Mouse (Mus musculus) embryonic stem cell, embryonic (primary cell): ENCODE measurements around the gene Oosp3.

ENCODE experiments used
- CTCF ChIA-PET, 4 experiments: fragments of 300-600 bp in 2 of 4; fragments of 350-600 bp in 2 of 4; sonication (Branson Sonifier 250); formaldehyde crosslinking; loops; one replicate each; lab custom pipeline; 2022; ENCODE audit warnings: inconsistent platforms in 2 of 4; lab: Charles Lee
- POLR2A ChIA-PET, 4 experiments: fragments of 300-600 bp in 2 of 4; fragments of 350-600 bp in 2 of 4; sonication (Branson Sonifier 250); formaldehyde crosslinking; loops; one replicate each; lab custom pipeline; 2022; ENCODE audit warnings: antibody characterized with exemption in 4 of 4, inconsistent platforms in 1 of 4; lab: Charles Lee

Gene Oosp3

DNA sequence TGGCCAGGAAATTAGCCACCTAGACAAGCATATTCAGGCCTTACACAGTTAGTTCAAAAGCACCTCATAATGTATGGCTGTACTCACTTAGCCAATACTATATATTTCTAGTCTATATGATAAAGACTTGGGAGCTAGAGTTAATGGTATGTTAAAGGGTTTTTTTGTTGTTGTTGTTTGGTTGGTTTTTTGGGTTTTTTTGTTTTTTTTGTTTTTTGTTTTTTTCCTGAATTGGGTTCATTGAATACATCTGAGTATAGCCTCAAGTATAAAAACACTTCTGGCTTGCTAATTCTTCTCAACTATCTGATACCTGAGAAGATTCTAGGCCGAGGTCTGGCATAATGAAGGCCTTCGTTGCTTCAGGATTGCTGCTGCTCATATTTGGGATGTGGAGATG is at the start of gene Oosp3:
Gene Oosp3 (plus strand): TSS at position 301 of the 400 bp plus-strand sequence.
- POLR2A ChIA-PET: no interaction called here
- CTCF ChIA-PET: no interaction called here

DNA sequence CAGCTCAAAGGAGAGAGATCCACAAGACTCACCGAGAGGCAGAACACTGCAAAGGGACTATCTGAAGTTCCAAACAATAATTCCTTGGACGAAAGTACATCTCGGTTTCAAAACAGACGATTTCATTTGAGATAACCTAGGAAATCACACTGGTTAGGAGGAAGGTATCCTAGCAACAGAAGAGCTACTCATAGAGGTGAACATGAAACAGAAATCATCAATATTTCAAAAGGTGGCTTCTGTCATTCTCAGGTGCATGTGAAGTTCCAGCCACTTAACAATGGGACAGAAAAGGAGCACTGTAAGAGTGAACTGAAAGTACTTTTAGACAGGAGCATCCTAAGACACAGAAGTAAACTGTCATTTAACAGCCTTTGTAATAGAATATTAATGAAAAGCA is 47.3 kb upstream of the Oosp3 start:
- ChIA-PET POLR2A (no interaction called here), CTCF (no interaction called here)

- ChIA-PET CTCF (interaction anchor here in 1 of 4 experiments (0.6 kb wide), 1 partner anchor 40 kb away, joined by 4 read pairs; no protein-coding TSS in a partner anchor), POLR2A (no interaction called here)
Observed at GRCm38 (mm10) chr19:11659142-11659541, 37.7 kb upstream of the Oosp3 start.

DNA sequence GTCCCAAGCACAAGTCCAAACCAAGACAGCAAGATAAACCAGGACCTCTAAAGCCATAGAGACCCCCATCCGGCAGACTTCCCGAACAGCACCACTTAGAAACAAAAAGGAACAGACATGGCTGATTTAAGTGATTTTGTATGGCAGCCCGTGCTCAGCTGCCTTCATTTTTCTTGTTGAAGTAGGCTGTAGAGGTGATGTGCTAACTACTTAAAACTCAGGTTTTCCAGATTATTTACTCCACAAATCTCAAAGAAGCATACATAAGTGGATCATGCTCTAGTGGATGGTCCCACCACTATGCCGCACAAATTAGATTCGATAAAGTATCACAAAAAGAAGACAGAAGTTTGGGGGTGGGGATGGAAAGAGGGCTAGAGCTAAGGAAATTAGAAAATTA is 36.4 kb upstream of the Oosp3 start, which contains the start of gene Oosp2:
Gene Oosp2 (minus strand): TSS at position 101 of the 400 bp plus-strand sequence.
- ChIA-PET POLR2A (interaction anchor here in 1 of 4 experiments (0.7 kb wide), 1 partner anchor 735 kb away, joined by 5 read pairs; no protein-coding TSS in a partner anchor), CTCF (no interaction called here)

DNA sequence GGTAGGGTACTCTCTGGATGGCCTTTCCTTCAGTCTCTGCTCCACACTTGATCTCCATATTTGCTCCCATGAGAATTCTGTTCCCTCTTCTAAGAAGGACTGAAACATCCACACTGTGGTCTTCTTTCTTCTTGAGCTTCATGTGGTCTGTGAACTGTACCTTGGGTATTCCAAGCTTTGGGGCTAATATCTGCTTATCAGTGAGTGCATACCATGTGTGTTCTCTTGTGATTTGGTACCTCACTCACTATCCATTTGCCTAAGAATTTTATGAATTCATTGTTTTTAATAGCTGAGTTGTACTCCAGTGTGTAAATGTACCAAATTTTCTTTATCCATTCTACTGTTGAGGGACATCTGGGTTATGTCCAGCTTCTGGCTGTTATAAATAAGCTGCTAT is 35.3 kb upstream of the Oosp3 start:
- CTCF ChIA-PET: no interaction called here
- POLR2A ChIA-PET: no interaction called here

DNA sequence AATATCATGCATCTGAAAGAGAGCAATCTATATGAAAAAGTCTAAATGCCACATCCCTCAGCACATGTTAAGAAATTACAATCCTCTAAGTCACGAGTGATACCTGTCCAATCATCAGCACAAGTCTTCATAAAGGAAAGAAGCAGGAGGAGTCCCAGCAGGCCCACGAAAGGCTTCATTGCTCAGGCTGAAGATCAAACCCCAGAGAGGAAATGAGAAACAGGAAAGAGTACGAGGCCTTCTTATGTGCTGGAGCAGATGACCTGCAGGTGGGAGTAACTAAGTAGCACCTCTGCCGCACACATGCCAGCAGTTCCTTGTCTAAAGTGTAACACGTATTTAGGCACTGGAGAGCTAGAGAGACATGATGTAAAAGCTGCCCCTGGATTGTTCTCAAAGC is 6.0 kb upstream of the Oosp3 start, which contains the start of gene Oosp1:
Gene Oosp1 (minus strand): TSS at position 312 of the 400 bp plus-strand sequence.
- CTCF ChIA-PET: no interaction called here
- POLR2A ChIA-PET: no interaction called here

- CTCF ChIA-PET: no interaction called here
Observed at GRCm38 (mm10) chr19:11691454-11691853, 5.4 kb upstream of the Oosp3 start.

GRCm38 (mm10) chr19:11698342-11698741 is 1.5 kb downstream of the Oosp3 start:
- CTCF ChIA-PET: no interaction called here
- POLR2A ChIA-PET: no interaction called here

More at GRCm38 (mm10) chr19:11691454-11691853, 5.4 kb upstream of the Oosp3 start:
- POLR2A ChIA-PET: no interaction called here

- POLR2A ChIA-PET: no interaction called here
- CTCF ChIA-PET: no interaction called here
Observed at GRCm38 (mm10) chr19:11712451-11712850, 15.6 kb downstream of the Oosp3 start.

GRCm38 (mm10) chr19:11720071-11720470 is 23.2 kb downstream of the Oosp3 start:
- POLR2A ChIA-PET: no interaction called here
- CTCF ChIA-PET: no interaction called here

DNA sequence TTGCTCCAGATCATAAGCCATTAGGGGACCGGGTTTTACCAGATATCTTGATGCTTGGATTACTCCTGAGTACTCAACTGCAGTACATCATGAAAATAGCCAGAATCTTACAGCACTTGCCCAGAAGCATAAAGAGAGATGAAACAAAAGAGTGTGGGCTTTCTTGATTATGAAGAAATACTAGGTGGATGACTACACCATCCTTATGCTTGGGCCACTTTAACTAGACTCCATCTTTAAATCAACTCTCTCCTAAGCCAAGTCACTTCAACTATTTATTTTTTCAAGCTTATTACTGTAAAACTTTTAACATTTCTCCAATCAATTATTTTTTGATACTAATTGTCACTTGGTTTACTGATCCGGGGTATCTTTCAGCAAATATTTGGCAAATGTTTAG is 27.0 kb downstream of the Oosp3 start:
- ChIA-PET CTCF (interaction anchor here in 1 of 4 experiments (0.7 kb wide), 1 partner anchor 744 kb away, joined by 3 read pairs; no protein-coding TSS in a partner anchor), POLR2A (no interaction called here)

GRCm38 (mm10) chr19:11724275-11724674 is 27.4 kb downstream of the Oosp3 start:
- POLR2A ChIA-PET: no interaction called here
- CTCF ChIA-PET: interaction anchor here in 1 of 4 experiments (0.7 kb wide), 1 partner anchor 744 kb away, joined by 3 read pairs; no protein-coding TSS in a partner anchor

DNA sequence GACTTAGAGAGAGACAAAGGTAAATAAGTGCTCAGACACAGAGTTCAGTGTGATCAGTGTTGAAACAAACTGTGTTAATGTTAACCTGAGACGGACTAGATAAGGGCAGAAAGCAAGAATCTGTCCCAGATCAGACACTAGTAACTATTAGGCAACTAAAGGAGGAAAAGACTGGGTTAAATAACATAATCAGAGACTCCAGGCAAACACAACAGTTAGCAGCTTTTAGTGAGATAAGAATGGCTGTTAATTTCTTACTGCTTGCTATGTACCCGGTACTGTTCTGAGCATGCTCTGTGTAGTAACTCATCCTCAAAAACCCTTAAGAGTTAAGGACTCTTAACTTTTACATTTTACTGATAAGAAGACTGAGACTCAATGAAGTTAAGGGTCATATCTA is 29.1 kb downstream of the Oosp3 start:
- POLR2A ChIA-PET: no interaction called here
- CTCF ChIA-PET: interaction anchor here in 2 of 4 experiments (0.5 to 0.6 kb wide), 2 partner anchors 14 to 95 kb away, joined by 3 read pairs; no protein-coding TSS in a partner anchor

DNA sequence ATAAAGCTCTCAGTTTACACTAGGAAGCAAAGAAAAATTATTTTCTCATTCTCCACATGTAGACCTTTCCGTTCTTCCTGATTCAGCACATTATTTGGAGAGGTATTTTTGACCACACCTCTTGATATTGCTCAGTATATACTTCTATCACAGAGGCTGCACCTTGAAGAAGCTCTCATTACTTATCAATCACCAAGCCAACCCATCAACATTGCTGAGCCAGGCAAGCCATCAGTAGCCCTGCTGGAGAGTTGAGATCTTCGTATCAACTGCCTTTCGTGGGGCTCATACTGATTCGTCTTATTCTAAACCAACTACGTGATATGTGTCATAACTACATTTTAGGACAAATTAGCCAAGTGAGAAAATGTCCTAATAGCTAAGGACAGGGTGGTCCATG is 30.4 kb downstream of the Oosp3 start:
- CTCF ChIA-PET: no interaction called here
- POLR2A ChIA-PET: no interaction called here

- CTCF ChIA-PET: no interaction called here
Observed at GRCm38 (mm10) chr19:11730278-11730677, 33.4 kb downstream of the Oosp3 start.

GRCm38 (mm10) chr19:11736455-11736854 is 39.6 kb downstream of the Oosp3 start:
- POLR2A ChIA-PET: no interaction called here
- CTCF ChIA-PET: no interaction called here

More at GRCm38 (mm10) chr19:11730278-11730677, 33.4 kb downstream of the Oosp3 start:
- POLR2A ChIA-PET: no interaction called here

- ChIA-PET POLR2A (no interaction called here), CTCF (interaction anchor here in 1 of 4 experiments (0.8 kb wide), 1 partner anchor 22 kb away, joined by 4 read pairs; no protein-coding TSS in a partner anchor)
Observed at GRCm38 (mm10) chr19:11745680-11746079, 48.8 kb downstream of the Oosp3 start.

GRCm38 (mm10) chr19:11747298-11747697 is 50.4 kb downstream of the Oosp3 start, which contains the start of gene Gif:
Gene Gif, plus strand, starts transcription at chr19:11747554.
- ChIA-PET POLR2A (no interaction called here), CTCF (no interaction called here)
